Mouse (Mus musculus) layer of hippocampus, adult 2 months (tissue): ENCODE results near the gene Mafk. TPM values are rescaled to one million over a fixed set of nuclear protein-coding genes. Genes with fewer than 3 reads are reported as not detected.

Experiments used
- DNase-seq, 2 experiments: peaks; one replicate each; pipeline ENCODE4 v3.0.0; 2022; ENCODE audit warnings: low spot score in 2 of 2
- H3K27ac ChIP-seq: fragments of 200-600 bp; 2 replicates; pipeline ENCODE4 v1.8.1; 2022
- H3K4me3 ChIP-seq: fragments of 200-600 bp; 2 replicates; pipeline ENCODE4 v1.8.1; 2022; ENCODE audit warnings: mild to moderate bottlenecking
- CTCF ChIP-seq: fragments of 200-600 bp; conservative IDR thresholded peaks from 2 replicates; pipeline ENCODE4 v1.8.1; 2022; ENCODE audit warnings: antibody characterized with exemption, mild to moderate bottlenecking, moderate library complexity
- total RNA-seq, 2 experiments: library from RNA; stranded (reverse); gene quantifications; 2 replicates each; pipeline ENCODE4 v1.2.3; 2021

Gene Mafk
- total RNA-seq, 2 experiments from 2014 or later: 9.2 to 9.9 TPM

DNA sequence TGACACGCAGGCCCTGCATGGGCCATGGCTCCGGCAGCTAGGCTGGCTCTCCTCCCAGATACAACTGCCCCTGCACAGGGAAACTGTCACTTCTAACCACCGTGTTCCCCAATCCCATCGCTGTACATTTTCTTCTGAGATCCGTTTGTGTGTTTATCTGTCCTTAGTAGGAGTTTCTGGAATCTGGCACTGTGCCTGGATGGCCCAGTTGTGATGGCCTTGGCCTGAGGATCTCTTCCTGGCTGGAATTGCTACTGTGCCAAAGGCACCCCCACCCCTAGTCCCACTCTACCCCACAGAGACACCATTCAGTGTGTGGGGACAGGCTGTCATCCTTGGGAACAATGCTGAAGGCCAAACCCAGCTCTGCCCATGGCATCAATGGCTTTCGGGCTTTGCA is 24.7 kb downstream of the Mafk start:
- Histone ChIP-seq H3K4me3 (no peak overlapping the region), H3K27ac (no peak overlapping the region)
- DNase-seq: no peak
- TF ChIP-seq CTCF: no peak

DNA sequence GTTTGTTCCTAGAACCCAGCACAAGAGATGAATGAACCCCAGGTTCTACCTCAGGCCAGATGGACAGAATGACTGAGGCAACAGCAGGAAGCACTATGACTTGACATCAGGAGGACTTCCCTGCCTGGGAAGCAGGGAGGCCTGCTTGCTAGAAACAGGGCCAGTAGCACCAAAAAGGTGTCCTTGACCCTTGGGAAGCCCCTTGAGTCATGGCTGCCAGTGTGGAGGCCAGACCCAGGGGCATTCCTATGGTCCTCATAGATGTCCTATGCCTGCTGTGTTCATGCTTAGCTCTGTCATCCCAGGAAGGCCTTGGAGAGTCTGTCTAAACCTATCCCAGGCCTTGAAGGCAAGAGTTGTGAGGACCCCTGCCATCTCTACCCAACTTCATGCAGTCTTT is 25.1 kb downstream of the Mafk start:
- no peak for TF ChIP-seq CTCF
- no peak for DNase-seq
- H3K27ac ChIP-seq: no peak overlapping the region
- no peak overlapping the region for H3K4me3 ChIP-seq

DNA sequence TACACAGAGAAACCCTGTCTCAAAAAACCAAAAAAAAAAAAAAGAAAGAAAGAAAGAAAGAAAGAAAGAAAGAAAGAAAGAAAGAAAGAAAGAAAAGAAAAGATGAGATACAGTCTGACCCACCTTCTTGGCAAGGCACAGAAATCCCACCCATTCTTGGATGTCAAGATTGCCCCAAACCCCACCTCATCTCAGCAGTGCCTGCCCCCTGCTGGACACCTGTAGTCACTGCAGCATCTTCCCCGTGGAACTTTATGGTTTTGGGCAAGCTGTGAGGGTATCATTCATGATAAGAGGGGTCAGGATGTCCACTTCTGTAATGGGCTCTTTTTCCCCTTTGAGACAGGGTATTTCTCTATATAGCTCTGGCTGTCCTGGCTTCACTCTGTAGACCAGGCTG is 26.0 kb downstream of the Mafk start:
- H3K4me3 ChIP-seq: no peak overlapping the region
- no peak overlapping the region for H3K27ac ChIP-seq
- TF ChIP-seq CTCF: peak; percentile 79
- DNase-seq: no peak

DNA sequence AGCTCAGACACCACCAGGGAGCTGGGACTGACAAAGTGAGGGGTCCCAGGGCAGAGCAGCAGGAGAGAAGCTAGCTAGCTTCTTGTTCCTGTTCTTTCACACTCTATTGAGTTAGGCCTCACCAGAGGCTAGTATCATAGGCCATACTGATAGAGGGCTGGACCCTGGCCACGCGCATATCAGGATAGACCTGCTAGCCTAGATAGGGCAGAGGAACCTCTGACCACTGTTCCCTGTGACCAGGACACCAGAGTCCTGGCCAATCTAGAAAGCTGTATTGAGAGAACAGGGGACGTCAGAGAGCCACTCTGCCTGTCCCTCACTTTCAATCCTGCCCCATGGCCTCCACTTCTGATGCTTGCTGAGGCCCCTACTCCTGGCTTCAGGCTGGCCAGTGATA is 26.7 kb downstream of the Mafk start:
- no peak for DNase-seq
- TF ChIP-seq CTCF: no peak
- H3K4me3 ChIP-seq: no peak overlapping the region
- H3K27ac ChIP-seq: no peak overlapping the region

DNA sequence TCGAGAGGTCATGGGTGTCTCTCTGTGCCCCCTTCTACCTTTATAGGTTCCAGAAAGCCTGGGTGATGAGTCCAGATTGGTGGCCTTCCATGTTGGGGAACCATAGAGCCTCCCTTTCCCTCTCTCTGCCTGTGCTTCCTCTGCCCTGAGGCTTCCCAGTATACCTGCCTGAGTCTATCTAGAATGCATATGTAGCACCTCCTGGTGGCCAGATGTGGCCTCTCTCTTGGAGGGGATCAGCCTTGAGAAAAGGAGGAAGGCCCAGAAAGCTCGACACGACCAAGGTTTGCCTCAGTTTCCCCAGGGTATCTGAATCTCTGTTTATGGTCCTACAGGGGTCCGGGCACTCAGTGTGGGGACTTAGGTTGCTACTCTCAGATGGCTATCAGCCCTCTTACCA is 27.5 kb downstream of the Mafk start:
- DNase-seq: no peak
- H3K4me3 ChIP-seq: no peak overlapping the region
- no peak overlapping the region for H3K27ac ChIP-seq
- TF ChIP-seq CTCF: peak; percentile 70

DNA sequence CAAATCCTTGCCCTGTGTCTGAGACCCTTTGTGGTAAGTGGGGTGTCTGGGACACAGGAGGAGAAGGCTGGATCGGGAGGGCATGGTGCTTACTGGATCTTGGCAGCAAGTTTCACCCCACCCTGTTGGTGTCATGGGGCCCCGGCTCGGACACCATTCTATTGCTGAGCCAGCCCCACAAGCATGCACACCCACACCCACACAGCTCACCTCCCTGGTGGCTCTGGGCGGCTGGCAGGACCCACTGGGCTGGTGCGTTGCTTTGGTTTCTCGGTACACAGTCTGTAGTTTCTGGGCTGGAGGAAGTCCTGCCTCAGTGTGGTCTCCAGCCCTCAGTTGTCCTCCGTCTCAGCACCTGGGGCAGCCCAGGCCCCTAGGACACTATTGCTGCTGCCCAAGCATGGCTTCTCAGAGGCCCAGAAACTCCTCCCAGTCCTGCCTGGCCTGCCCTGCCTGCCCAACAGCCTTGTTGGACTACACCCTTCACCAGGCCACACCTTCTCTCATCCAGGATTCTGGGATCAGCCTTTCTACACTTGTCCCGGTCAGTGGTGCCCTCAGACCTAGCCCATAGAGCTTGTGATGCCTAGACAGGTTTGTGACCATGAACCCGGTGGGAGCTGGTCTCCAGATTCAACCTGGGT is 28.3 kb downstream of the Mafk start, which contains the start of gene Tmem184a:
Tmem184a (minus strand) TSS at position 380 of the 644 bp plus-strand sequence.
- no peak for TF ChIP-seq CTCF
- Histone ChIP-seq H3K4me3 (no peak within 1 kb of the TSS), H3K27ac (no peak within 1 kb of the TSS)
- DNase-seq: no peak

DNA sequence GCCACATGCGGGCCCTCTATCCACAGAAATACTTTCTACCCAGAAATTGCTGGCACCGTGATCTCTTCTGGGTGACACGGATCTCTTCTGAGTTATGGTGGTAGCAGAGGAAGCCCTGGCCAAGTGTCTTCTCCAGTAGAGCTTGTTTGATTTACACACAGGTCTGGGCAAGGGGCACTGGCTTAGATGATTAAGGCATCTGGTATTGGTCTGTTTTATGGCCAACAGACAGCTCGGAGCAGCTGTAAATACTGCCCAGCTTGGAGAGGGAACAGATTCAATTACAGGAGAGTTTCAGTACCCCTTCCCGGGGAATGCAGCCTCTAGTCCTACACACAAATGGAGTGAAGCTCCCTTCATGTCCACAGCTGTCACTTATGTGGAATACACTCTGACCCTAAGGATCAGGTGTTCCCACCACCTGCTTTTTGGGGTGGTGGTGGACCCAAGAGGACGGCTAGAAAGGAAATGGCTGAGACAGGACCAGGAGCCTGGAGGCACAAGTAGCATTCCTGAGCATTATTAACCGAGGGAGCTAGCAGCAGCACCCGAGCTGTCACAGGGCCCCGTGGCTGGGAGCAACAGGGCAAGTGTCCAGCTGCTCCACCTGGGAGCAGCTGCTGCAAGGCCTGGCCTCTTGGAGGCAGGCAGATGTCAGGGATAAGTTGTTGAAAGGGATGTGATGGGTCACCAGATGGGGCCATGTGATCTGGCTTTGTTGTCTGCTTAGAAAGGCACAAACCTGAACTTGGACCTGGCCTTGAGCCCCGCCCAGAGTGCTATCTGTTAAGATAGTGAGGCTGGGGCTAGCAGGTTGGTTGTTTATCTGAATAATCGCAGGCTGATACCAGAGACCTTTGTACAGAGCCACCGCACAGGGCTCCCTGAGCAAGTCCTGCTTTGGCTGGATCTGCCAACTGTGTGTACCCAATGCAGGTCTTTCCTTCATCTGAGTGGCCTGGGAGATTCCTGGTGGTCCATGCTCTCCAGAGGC is 30.4 kb downstream of the Mafk start:
- Histone ChIP-seq H3K27ac (no peak overlapping the region), H3K4me3 (no peak overlapping the region)
- DNase-seq: no peak
- no peak for TF ChIP-seq CTCF

DNA sequence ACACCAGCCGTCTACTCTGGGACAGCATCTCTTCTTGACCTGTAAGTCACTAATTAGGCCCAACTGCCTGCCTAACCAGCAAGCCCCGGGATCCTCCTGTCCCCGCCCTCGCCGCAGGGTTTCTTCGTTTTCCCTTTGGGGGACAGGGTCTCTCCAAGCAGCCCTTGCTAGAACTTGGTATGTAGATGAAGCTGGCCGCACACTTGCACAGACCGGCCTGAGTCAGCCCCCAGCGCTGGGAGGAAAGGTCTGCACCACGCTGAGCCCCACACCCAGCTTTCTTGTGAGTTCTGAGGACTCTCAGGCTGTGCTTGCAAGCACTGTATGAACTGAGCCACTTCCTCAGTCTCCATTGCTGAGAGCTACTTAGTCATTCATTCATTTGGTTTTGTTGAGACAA is 33.2 kb downstream of the Mafk start:
- DNase-seq: no peak
- TF ChIP-seq CTCF: no peak
- no peak overlapping the region for H3K27ac ChIP-seq
- no peak overlapping the region for H3K4me3 ChIP-seq

DNA sequence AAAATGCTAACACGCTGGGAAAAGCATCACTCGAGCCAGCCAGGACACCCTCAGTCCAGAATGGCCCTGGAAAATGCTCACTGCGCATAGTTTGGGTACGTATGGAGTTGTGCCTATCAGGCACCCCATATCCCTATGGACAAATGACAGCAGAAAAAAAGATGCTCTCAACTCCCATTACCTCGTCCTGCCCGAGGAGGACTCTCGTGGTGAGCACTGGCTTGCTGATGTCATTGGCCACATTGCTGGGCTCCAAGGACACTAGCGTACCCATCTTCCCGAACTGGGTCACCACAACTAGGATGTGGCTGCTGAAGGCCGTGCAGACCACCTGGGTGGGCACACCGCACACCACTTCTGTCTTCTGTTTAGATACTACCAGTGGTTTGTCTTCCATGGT is 34.6 kb downstream of the Mafk start:
- DNase-seq: no peak
- Histone ChIP-seq H3K4me3 (peak overlapping the region; percentile 63), H3K27ac (peak overlapping the region; percentile 88; the same call in 1 of the 2 replicates)
- TF ChIP-seq CTCF: no peak

DNA sequence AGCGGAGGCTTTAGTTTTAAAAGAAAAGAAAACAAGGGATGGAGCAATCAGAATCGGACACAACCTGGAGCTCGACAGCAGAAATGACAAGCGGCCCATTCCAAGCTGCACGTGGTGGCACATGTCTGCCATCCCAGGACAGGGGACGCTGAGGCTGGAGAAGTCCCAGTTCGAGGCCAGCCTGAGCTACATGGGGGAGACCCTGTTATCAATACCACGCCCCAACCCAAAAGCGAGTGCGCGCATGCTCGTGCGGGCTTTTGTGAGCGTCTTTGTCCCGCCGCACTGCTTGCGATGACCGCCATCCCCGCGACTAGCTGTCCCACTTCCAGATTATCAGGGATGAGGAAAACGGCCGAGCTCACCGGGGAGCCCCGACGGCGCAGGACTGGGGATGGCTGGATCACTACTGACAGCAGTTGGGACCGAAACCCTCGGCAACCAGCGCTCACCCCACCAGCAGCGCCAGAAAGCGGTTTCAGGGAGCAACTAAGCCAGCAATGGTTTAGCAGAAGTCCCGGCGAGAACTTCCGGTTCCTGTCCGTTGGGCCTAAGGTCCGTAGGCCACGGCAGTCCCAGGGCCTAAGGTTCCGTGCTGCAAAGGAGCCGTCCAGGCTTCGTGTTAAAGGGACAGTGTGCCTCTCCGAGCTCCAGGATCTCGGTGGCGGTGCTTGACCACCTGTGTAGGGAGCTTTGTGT is 35.2 kb downstream of the Mafk start, which contains the start of the genes Gm26938 and Psmg3:
Gm26938 (minus strand) TSS at position 51 of the 699 bp plus-strand sequence.
Psmg3 (minus strand) TSS at position 529 of the 699 bp plus-strand sequence.
- H3K27ac ChIP-seq: peak within 1 kb of the TSS; percentile 88
- peak; percentile 86 to 92 for DNase-seq
- no peak for TF ChIP-seq CTCF

DNA sequence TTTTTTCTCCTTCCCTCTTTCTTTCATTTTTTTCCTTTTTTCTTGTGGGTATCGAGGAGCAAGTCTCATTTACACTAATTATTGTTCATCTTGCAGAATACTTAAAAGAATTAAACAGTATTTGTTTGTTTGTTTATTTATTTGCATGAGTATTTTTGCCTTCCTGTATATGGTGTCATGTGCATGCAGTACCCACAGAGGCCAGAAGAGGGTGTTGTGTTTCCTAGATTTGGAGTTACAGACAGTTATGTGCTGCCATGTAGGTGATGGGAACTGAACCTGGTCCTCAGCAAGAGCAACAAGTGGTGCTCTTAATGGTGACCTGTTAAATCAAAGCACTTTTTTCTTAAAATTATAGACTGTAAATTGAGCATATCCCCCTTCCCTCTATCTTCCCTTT is 36.3 kb downstream of the Mafk start:
- DNase-seq: no peak
- H3K27ac ChIP-seq: no peak overlapping the region
- H3K4me3 ChIP-seq: no peak overlapping the region
- peak; percentile 70 for TF ChIP-seq CTCF

More for the DNA sequence above, 35.2 kb downstream of the Mafk start, which contains the start of the genes Gm26938 and Psmg3:
- peak within 1 kb of the TSS; percentile 63 for H3K4me3 ChIP-seq

DNA sequence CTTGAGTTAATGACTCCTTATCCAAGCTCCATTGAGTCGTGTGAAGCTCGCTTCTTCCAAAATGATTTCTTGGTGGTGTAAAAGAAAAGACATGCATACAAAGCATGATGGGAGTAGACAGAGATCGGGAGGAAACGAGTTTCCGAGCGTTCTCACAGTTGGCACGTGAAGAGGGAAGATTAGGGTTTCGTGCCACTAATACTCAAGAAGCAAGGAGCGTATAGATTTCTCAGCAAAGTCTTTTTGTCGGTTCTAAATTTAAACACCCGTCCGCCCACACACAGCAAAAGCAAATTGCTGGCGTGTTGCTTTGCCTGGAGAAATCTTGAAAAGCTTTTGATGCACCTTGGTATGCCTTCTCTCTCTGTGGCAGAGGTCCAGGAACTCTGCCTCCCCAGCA is 38.1 kb downstream of the Mafk start:
- no peak overlapping the region for H3K4me3 ChIP-seq
- no peak overlapping the region for H3K27ac ChIP-seq
- TF ChIP-seq CTCF: no peak
- no peak for DNase-seq

DNA sequence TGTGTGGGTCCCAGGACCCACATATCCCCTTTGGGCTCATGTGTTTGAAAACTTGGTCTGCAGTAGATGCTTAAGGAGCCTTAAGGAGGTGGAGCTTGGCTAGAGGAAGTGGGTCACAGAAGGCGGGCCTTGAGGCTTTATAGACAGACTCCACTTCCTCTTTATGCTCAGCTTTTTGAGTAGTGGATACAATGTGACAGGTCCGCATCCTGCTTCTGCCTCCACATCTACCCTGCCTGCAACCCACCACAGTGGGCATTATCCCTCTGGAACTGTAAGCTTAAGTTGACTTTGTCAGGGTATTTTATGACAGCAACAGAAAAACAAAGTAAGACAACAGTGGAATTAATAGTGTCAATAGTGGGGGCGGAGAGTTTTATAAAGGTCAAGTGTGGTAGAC is 39.4 kb downstream of the Mafk start:
- TF ChIP-seq CTCF: no peak

More for the DNA sequence above, 39.4 kb downstream of the Mafk start:
- no peak overlapping the region for H3K4me3 ChIP-seq
- no peak for DNase-seq
- H3K27ac ChIP-seq: no peak overlapping the region
